Mouse (Mus musculus) embryonic fibroblast, embryonic 13.5 days (primary cell): ENCODE measurements around the gene Ssna1.

Experiments used
- CTCF ChIP-seq: IDR thresholded peaks from 2 replicates; pipeline ENCODE4 v1.5.1; 2011; ENCODE audit warnings: mild to moderate bottlenecking, control low read depth, low read length, moderate library complexity, borderline replicate concordance; ENCODE audit not compliant: insufficient read depth
- POLR2A ChIP-seq: IDR thresholded peaks from 2 replicates; pipeline ENCODE4 v1.6.1; 2011; ENCODE audit warnings: low read depth, mild to moderate bottlenecking, control low read depth, low read length, moderate library complexity

GRCm38 (mm10) chr2:25287927-25288649 lies 15.8 kb upstream of the Ssna1 start, which contains the start of gene Tmem210:
- TF ChIP-seq CTCF, result no peak
- no peak for TF ChIP-seq POLR2A
